9 mouse cellular contexts compared by ENCODE assay signal in genomic region chr9:5345291-5345898, GRCm38 (mm10). TPM values are rescaled to one million over a fixed set of nuclear protein-coding genes. Genes with fewer than 3 reads are reported as not detected.
DNase-seq lines count a peak whose midpoint lies in the region; ATAC-seq lines count a peak whose summit lies in the region.
"Had no signal": no experiment of that assay in that cellular context is flagged by ENCODE, and none has a peak within 500 bp of the region (broad histone marks: within the 10 kb centered on the region; RNA-seq: fewer than 3 reads in every experiment).

Gene Casp12 (plus strand): TSS chr9:5345430.

- DNase-seq in NIH3T3 (ENCODE audit: low read depth), result peak; percentile 84
- DNase-seq in brain, adult 2 months (ENCODE audit: low read depth, low spot score), result peak; percentile 2
- DNase-seq in lung, postnatal 25 days (ENCODE audit: low spot score), result peak; percentile 26
- DNase-seq in cerebellum, adult 9-10 months, result no peak
- no peak for DNase-seq in left cerebral cortex, postnatal 10 days (ENCODE audit: extremely low spot score in 1 of 2, low spot score in 2 of 2)
- DNase-seq in frontal cortex, adult 2 months (ENCODE audit: extremely low spot score in 1 of 2, low spot score in 1 of 2), result no peak
- no peak for DNase-seq in cerebellum, adult 11 months

- ATAC-seq in hematopoietic stem cell, adult 5-6 weeks (replicated peaks in 1 of 2; ENCODE audit: insufficient read depth in 1 of 2, low FRiP score in 2 of 2, low TSS enrichment in 1 of 2, low read depth in 1 of 2, poor library complexity in 2 of 2, severe bottlenecking in 2 of 2), result peak; percentile 54 to 55; a peak in 3 of 4 replicates

- intact Hi-C loops in left cerebral cortex, postnatal 10 days (cut with DNase I), result no loop called here

RNA-seq across cellular contexts. Expression of gene Casp12, which starts in this region (rescaled TPM):
- 25.7 and 36.8 TPM in 2 replicates for total RNA-seq in hematopoietic stem cell, adult 5-6 weeks (2017)
- total RNA-seq in left cerebral cortex, postnatal 10 days (2021), result 1 to 10 TPM; 1.0 to 1.3 TPM
- polyA plus RNA-seq in frontal cortex, adult 2 months (2012; rRNA removed), result 1.6 TPM in 2 replicates
- polyA plus RNA-seq: neural tube, embryonic 11.5 days had no signal

Comparison
In these comparisons a context has a peak if more than half of its experiments do, and no peak if none do; other contexts are left out.
1. RNA of gene Casp12 (total RNA-seq): 25.7 to 36.8 TPM in hematopoietic stem cell, adult 5-6 weeks; 1.0 to 1.3 TPM in left cerebral cortex, postnatal 10 days; every median in the first group is over 10 times any median in the second.
2. DNase-seq: peak in NIH3T3 (single experiment), brain, adult 2 months (single experiment) and lung, postnatal 25 days (single experiment); none in cerebellum, adult 9-10 months (single experiment), left cerebral cortex, postnatal 10 days (0 of 2), frontal cortex, adult 2 months (0 of 2) and cerebellum, adult 11 months (single experiment).